Mouse (Mus musculus): Measurements from ENCODE around the gene Adamtsl5. TPM values are rescaled to one million over a fixed set of nuclear protein-coding genes. Genes with fewer than 3 reads are reported as not detected.

Adamtsl5 gene
- polyA plus RNA-seq, 1 experiment from 2014 or later: 0.26 TPM

DNA sequence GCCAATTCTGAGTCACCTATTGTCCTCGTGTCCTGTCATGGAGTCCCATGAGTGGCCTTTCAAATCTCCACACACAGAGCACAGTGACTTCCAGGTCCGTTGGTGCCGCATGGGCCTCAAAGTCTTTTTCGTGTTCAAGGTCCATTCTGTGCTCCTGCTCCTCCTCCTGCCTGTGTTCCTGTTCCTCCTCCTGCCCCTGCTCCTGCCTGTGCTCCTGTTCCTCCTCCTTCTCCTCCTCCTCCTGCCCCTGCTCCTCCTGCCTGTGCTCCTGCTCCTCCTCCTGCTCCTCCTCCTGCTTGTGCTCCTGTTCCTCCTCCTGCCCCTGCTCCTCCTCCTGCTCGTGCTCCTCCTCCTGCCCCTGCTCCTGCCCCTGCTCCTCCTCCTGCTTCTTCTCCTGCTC lies 19.7 kb upstream of the Adamtsl5 start:
- no peak overlapping the region for H3K4me3 ChIP-seq (replicated peaks; ENCODE audit: low read depth, low read length)
- no peak overlapping the region for H3K27ac ChIP-seq (replicated peaks; ENCODE audit: low read depth, low read length)
- H3K4me2 ChIP-seq (ENCODE audit: low read length): no peak overlapping the region
- no peaks in the 10 kb centered on the region for H3K36me3 ChIP-seq (ENCODE audit: control insufficient read depth, insufficient read depth, low read length)
- WGBS: 59% methylated on average over 5 of the region's 5 CpGs
- ATAC-seq (ENCODE audit: low FRiP score, low TSS enrichment) (no peak), DNase-seq (no peak)
- H3K9ac ChIP-seq (replicated peaks; ENCODE audit: low read length): no peak overlapping the region
- peaks cover 11% of the 10 kb centered on the region; the same call in 1 of the 2 replicates for H3K4me1 ChIP-seq (ENCODE audit: control insufficient read depth, insufficient read depth, low read length)
- no peaks in the 10 kb centered on the region for H3K27me3 ChIP-seq (ENCODE audit: control insufficient read depth, insufficient read depth, low read length)
- no peaks in the 10 kb centered on the region for H3K9me3 ChIP-seq (ENCODE audit: control insufficient read depth, low read length)

DNA sequence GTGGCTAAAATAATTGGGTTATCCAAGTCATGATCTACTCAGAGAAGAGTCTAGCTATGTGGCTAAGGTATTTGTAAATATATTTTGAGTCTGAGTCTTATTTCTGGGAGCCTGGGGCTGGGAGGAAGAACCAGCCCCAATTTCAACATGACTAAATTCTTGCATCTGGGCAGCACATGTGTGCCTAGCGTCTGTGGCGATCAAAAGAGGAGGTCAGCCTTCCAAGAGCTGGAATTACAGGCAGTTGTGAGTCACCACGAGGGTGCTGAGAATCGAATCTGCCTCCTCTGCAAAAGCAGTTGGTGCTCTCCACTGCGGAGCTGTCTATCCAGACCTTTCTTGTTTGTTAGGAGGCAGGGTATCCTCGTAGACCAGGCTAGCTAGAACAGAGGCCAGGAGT lies 17.5 kb upstream of the Adamtsl5 start:
- no peak overlapping the region for H3K4me2 ChIP-seq (ENCODE audit: low read length)
- ATAC-seq (ENCODE audit: low FRiP score, low TSS enrichment): no peak
- WGBS: 62% methylated on average over 6 of the region's 6 CpGs

DNA sequence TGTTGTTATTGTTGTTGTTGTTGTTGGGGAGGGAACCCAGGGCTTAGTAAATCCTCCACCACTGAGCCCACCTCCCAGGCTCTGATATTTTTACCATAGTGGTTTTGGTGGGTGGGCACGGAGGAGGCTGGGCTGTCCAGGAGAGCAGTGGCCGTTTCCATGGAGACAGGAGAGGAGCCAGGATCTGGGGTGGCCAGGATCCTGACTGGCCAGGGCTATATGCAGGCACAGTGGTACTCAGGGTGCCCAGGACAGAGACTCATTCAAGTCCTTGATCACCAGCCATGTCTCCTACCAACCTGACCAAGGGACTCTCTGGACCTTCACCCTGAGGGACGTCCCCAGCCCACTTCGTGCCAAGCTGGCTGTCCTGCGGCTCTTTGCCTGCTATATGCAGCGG lies 15.5 kb upstream of the Adamtsl5 start:
- no peak overlapping the region for H3K9ac ChIP-seq (replicated peaks; ENCODE audit: low read length)
- no peak overlapping the region for H3K27ac ChIP-seq (replicated peaks; ENCODE audit: low read depth, low read length)
- H3K9me3 ChIP-seq (ENCODE audit: control insufficient read depth, low read length): no peaks in the 10 kb centered on the region
- no peaks in the 10 kb centered on the region for H3K36me3 ChIP-seq (ENCODE audit: control insufficient read depth, insufficient read depth, low read length)
- no peak for ATAC-seq (ENCODE audit: low FRiP score, low TSS enrichment)
- no peak overlapping the region for H3K4me2 ChIP-seq (ENCODE audit: low read length)
- H3K4me3 ChIP-seq (replicated peaks; ENCODE audit: low read depth, low read length): no peak overlapping the region
- WGBS: 26% methylated on average over 6 of the region's 6 CpGs
- no peaks in the 10 kb centered on the region for H3K4me1 ChIP-seq (ENCODE audit: control insufficient read depth, insufficient read depth, low read length)
- no peak for DNase-seq
- H3K27me3 ChIP-seq (ENCODE audit: control insufficient read depth, insufficient read depth, low read length): peaks cover under 1% of the 10 kb centered on the region; the same call in 1 of the 2 replicates

More for the DNA sequence above, 17.5 kb upstream of the Adamtsl5 start:
- H3K9ac ChIP-seq (replicated peaks; ENCODE audit: low read length): no peak overlapping the region
- no peaks in the 10 kb centered on the region for H3K4me1 ChIP-seq (ENCODE audit: control insufficient read depth, insufficient read depth, low read length)
- no peak overlapping the region for H3K27ac ChIP-seq (replicated peaks; ENCODE audit: low read depth, low read length)
- H3K9me3 ChIP-seq (ENCODE audit: control insufficient read depth, low read length): no peaks in the 10 kb centered on the region
- no peak overlapping the region for H3K4me3 ChIP-seq (replicated peaks; ENCODE audit: low read depth, low read length)
- H3K36me3 ChIP-seq (ENCODE audit: control insufficient read depth, insufficient read depth, low read length): no peaks in the 10 kb centered on the region
- no peak for DNase-seq
- H3K27me3 ChIP-seq (ENCODE audit: control insufficient read depth, insufficient read depth, low read length): no peaks in the 10 kb centered on the region

DNA sequence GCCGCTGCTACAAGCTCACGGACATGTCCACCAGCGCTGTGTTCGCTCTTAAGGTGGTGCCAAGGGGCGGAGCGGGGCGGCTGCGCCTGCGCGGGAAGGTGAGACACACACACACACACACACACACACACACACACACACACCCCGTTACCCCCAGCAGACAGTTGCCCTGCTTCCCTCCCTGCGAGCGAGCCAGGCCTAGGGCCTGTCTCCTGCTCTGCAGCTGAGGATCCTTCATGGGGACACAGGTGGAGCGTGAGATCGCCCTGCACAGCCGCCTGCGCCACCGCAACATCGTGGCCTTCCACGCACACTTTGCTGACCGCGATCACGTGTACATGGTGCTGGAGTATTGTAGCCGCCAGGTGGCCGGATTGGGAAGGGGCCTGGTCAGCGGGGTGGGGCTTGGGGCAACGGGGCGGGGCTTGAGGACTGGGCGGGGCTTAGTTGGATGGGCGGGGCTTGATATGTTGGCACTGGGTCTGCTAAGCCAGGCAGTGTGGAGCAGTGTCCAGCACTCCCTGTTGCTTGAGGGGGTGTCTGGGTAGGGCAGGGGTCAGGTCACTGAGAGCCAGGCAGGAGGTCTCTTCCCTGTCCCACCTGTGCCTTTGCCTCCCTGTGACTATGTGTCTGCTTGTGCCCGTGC lies 9.9 kb upstream of the Adamtsl5 start:
- 7% methylated on average over 31 of the region's 31 CpGs for WGBS
- H3K36me3 ChIP-seq (ENCODE audit: control insufficient read depth, insufficient read depth, low read length): no peaks in the 10 kb centered on the region
- ATAC-seq (ENCODE audit: low FRiP score, low TSS enrichment) (peak; percentile 50), DNase-seq (peak; percentile 66)
- no peak overlapping the region for H3K27ac ChIP-seq (replicated peaks; ENCODE audit: low read depth, low read length)
- peak overlapping the region; percentile 53 for H3K4me2 ChIP-seq (ENCODE audit: low read length)
- H3K27me3 ChIP-seq (ENCODE audit: control insufficient read depth, insufficient read depth, low read length): peaks cover 44% of the 10 kb centered on the region
- peak overlapping the region; percentile 32 for H3K4me3 ChIP-seq (replicated peaks; ENCODE audit: low read depth, low read length)
- no peaks in the 10 kb centered on the region for H3K9me3 ChIP-seq (ENCODE audit: control insufficient read depth, low read length)
- 0 out of 2 replicates have a peak overlapping the region, but pooled peaks have one; percentile 16 for H3K9ac ChIP-seq (replicated peaks; ENCODE audit: low read length)
- peaks cover 7% of the 10 kb centered on the region; the same call in 1 of the 2 replicates for H3K4me1 ChIP-seq (ENCODE audit: control insufficient read depth, insufficient read depth, low read length)

DNA sequence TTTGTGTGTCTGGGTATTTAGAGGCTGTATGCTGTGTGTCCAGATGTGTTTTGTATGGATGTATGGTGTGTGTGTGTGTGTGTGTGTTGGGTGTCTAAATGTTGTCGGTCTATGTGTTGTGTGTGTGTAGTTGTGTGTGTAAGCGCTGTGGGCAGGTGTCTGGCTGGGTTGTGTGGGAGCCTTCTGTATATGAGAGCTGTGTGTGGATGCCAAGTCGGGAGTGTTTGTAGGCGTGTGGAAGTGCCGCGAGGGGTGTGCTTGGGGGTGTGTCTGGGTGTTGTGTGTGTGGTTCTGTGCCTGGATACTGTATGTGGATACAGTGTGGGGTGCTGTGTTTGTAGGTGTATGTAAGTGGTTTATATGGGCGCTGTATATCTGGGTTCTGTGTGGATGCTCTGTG lies 9.1 kb upstream of the Adamtsl5 start:
- WGBS: 31% methylated on average over 7 of the region's 7 CpGs
- 0 out of 2 replicates have a peak overlapping the region, but pooled peaks have one; percentile 16 for H3K9ac ChIP-seq (replicated peaks; ENCODE audit: low read length)

DNA sequence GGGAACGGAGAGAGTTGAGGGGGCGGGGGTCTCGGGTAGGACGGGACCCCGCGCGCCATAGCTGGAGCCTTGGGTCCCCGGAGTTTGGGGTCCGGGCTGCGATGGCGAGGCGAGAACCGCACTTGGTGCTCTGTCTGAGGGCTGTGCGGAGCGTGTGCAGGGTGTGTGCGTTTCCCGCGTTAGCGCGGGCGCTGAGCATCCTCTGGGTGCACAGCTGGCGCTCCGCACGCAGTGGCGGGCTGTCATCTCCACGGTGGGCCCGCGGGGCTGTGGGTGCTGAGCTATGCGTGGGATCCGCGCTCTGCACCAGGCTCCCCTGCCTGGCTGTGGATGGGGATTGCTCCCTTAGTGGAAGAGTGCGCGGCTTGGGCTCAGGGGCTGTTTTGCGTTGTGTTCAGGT lies 8.5 kb upstream of the Adamtsl5 start:
- WGBS: 1% methylated on average over 34 of the region's 34 CpGs

More for the DNA sequence above, 9.1 kb upstream of the Adamtsl5 start:
- Histone ChIP-seq H3K27me3 (ENCODE audit: control insufficient read depth, insufficient read depth, low read length) (peaks cover 49% of the 10 kb centered on the region), H3K27ac (replicated peaks; ENCODE audit: low read depth, low read length) (no peak overlapping the region), H3K4me3 (replicated peaks; ENCODE audit: low read depth, low read length) (0 out of 2 replicates have a peak overlapping the region, but pooled peaks have one; percentile 32), H3K4me1 (ENCODE audit: control insufficient read depth, insufficient read depth, low read length) (peaks cover 7% of the 10 kb centered on the region; the same call in 1 of the 2 replicates), H3K9me3 (ENCODE audit: control insufficient read depth, low read length) (no peaks in the 10 kb centered on the region), H3K4me2 (ENCODE audit: low read length) (peak overlapping the region; percentile 53), H3K36me3 (ENCODE audit: control insufficient read depth, insufficient read depth, low read length) (no peaks in the 10 kb centered on the region)
- no peak for ATAC-seq (ENCODE audit: low FRiP score, low TSS enrichment)
- DNase-seq: no peak

DNA sequence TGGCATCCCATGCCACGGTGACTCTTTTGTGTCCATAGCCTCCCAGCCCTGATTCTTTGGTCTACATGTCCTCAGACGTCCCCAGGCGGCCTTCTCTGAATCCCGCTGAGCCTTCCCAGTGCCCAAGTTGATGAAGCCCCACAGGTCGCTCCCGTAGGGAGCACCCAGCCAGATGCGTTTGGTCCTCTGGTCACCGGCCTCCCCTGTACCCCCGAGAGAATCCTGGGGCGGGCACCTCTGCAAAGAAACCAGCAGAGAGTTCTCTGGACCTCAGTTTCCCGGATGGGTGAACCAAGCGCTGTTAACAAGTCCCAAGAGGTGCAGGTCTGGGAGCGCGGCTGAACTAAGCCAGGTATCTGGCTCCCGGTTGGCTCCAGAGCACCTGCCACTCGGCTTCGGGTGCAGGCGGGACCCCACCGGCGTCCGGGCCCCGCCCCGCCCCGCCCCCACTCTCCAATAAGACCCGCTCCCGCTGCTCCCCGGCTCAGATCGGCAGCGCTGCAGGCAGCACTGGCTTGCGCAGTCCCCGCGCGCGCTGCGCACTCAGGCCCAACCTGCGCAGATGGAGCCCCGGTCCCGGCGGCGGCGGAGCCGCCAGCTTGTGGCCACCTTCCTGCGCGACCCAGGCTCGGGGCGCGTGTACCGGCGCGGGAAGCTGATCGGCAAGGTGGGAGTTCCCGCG lies 7.9 kb upstream of the Adamtsl5 start, which contains the start of gene Plk5:
TSS of gene Plk5 (plus strand) at position 459 of the 682 bp plus-strand sequence.
- peak; percentile 51 for DNase-seq
- ATAC-seq (ENCODE audit: low FRiP score, low TSS enrichment): no peak
- peaks cover 51% of the 10 kb centered on the region for H3K27me3 ChIP-seq (ENCODE audit: control insufficient read depth, insufficient read depth, low read length)
- H3K36me3 ChIP-seq (ENCODE audit: control insufficient read depth, insufficient read depth, low read length): no peaks in the 10 kb centered on the region
- no peaks in the 10 kb centered on the region for H3K9me3 ChIP-seq (ENCODE audit: control insufficient read depth, low read length)
- no peak within 1 kb of the TSS for H3K27ac ChIP-seq (replicated peaks; ENCODE audit: low read depth, low read length)
- H3K9ac ChIP-seq (replicated peaks; ENCODE audit: low read length): peak within 1 kb of the TSS; percentile 26; the same call in 1 of the 2 replicates
- WGBS: 1% methylated on average over 51 of the region's 53 CpGs
- peak within 1 kb of the TSS; percentile 32 for H3K4me3 ChIP-seq (replicated peaks; ENCODE audit: low read depth, low read length)
- peaks cover 7% of the 10 kb centered on the region; the same call in 1 of the 2 replicates for H3K4me1 ChIP-seq (ENCODE audit: control insufficient read depth, insufficient read depth, low read length)
- peak within 1 kb of the TSS; percentile 54 for H3K4me2 ChIP-seq (ENCODE audit: low read length)

More for the DNA sequence above, 8.5 kb upstream of the Adamtsl5 start:
- DNase-seq (no peak), ATAC-seq (ENCODE audit: low FRiP score, low TSS enrichment) (0 out of 2 replicates have a peak, but pooled peaks have one; percentile 6)
- H3K4me2 ChIP-seq (ENCODE audit: low read length): peak overlapping the region; percentile 54
- no peaks in the 10 kb centered on the region for H3K36me3 ChIP-seq (ENCODE audit: control insufficient read depth, insufficient read depth, low read length)
- H3K4me1 ChIP-seq (ENCODE audit: control insufficient read depth, insufficient read depth, low read length): peaks cover 7% of the 10 kb centered on the region; the same call in 1 of the 2 replicates
- H3K27ac ChIP-seq (replicated peaks; ENCODE audit: low read depth, low read length): no peak overlapping the region
- no peaks in the 10 kb centered on the region for H3K9me3 ChIP-seq (ENCODE audit: control insufficient read depth, low read length)
- peak overlapping the region; percentile 32 for H3K4me3 ChIP-seq (replicated peaks; ENCODE audit: low read depth, low read length)
- peaks cover 51% of the 10 kb centered on the region for H3K27me3 ChIP-seq (ENCODE audit: control insufficient read depth, insufficient read depth, low read length)
- peak overlapping the region; percentile 26; the same call in 1 of the 2 replicates for H3K9ac ChIP-seq (replicated peaks; ENCODE audit: low read length)

DNA sequence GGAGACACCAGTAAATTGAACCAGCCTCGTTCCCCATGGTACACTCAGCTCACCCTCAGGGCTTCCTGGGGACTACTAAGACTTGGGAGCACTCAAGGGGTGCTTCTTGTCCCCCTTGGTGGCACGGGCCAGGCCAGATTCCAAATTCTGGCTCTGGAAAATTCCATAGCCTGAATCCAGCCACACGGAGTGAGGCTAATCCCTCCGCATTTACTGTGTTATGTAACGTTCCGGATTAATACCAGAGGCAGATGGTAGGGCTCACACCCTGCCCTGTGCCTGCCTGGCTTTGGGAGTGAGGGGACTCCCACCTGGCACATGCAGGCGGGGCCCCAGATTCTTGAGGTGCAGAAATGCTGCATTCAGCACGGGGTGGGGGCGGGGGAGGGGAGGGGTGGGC lies 7.2 kb upstream of the Adamtsl5 start:
- H3K9me3 ChIP-seq (ENCODE audit: control insufficient read depth, low read length): no peaks in the 10 kb centered on the region
- no peaks in the 10 kb centered on the region for H3K36me3 ChIP-seq (ENCODE audit: control insufficient read depth, insufficient read depth, low read length)
- H3K9ac ChIP-seq (replicated peaks; ENCODE audit: low read length): no peak overlapping the region
- 5% methylated on average over 9 of the region's 9 CpGs for WGBS
- H3K4me2 ChIP-seq (ENCODE audit: low read length): no peak overlapping the region
- H3K4me1 ChIP-seq (ENCODE audit: control insufficient read depth, insufficient read depth, low read length): peaks cover 7% of the 10 kb centered on the region; the same call in 1 of the 2 replicates
- no peak overlapping the region for H3K4me3 ChIP-seq (replicated peaks; ENCODE audit: low read depth, low read length)
- no peak for ATAC-seq (ENCODE audit: low FRiP score, low TSS enrichment)
- H3K27ac ChIP-seq (replicated peaks; ENCODE audit: low read depth, low read length): no peak overlapping the region
- no peak for DNase-seq
- peaks cover 56% of the 10 kb centered on the region for H3K27me3 ChIP-seq (ENCODE audit: control insufficient read depth, insufficient read depth, low read length)
